Mouse (Mus musculus) hindbrain, embryonic 16.5 days (tissue): ENCODE data around the gene Adh1. TPM values are rescaled to one million over a fixed set of nuclear protein-coding genes. Genes with fewer than 3 reads are reported as not detected.

ENCODE experiments used
- ATAC-seq: fragments of 200-750 bp; cut with Nextera tagmentation; 2 replicates; pipeline ENCODE4 v1.8.0; 2017; ENCODE audit warnings: moderate TSS enrichment, moderate library complexity
- H3K27ac ChIP-seq: fragments of 300-500 bp; sonication (generic); 2 replicates; pipeline ENCODE4 v1.5.1; 2014; ENCODE audit warnings: low read depth, mild to moderate bottlenecking, control low read depth, low read length, moderate library complexity
- H3K27me3 ChIP-seq: fragments of 300-500 bp; sonication (generic); replicated peaks from 2 replicates; pipeline ENCODE4 v1.6.1; 2014; ENCODE audit warnings: low read length; ENCODE audit not compliant: control insufficient read depth, insufficient read depth
- H3K36me3 ChIP-seq: fragments of 300-500 bp; sonication (generic); 2 replicates; pipeline ENCODE4 v1.6.1; 2014; ENCODE audit warnings: mild to moderate bottlenecking, low read length, moderate library complexity, mixed read lengths; ENCODE audit not compliant: control insufficient read depth, insufficient read depth
- H3K4me1 ChIP-seq: fragments of 300-500 bp; sonication (generic); 2 replicates; pipeline ENCODE4 v1.6.1; 2014; ENCODE audit warnings: low read depth, low read length; ENCODE audit not compliant: control insufficient read depth, insufficient read depth
- H3K4me2 ChIP-seq: fragments of 300-500 bp; sonication (generic); 2 replicates; pipeline ENCODE4 v1.6.1; 2014; ENCODE audit warnings: mild to moderate bottlenecking, low read length, control low read depth, moderate library complexity
- H3K4me3 ChIP-seq: fragments of 300-500 bp; sonication (generic); 2 replicates; pipeline ENCODE4 v1.5.1; 2014; ENCODE audit warnings: mild to moderate bottlenecking, low read length, control low read depth, moderate library complexity
- H3K9ac ChIP-seq: fragments of 300-500 bp; sonication (generic); 2 replicates; pipeline ENCODE4 v1.6.1; 2014; ENCODE audit warnings: low read depth, mild to moderate bottlenecking, control low read depth, low read length, moderate library complexity
- H3K9me3 ChIP-seq: fragments of 300-500 bp; sonication (generic); 2 replicates; pipeline ENCODE4 v1.6.1; 2014; ENCODE audit warnings: mild to moderate bottlenecking, low read length, moderate library complexity; ENCODE audit not compliant: control insufficient read depth
- WGBS: fragments of 180-500 bp; shearing (Covaris S2); extraction: QIAGEN DNeasy Blood & Tissue Kit; methylation state at CpG from one replicate; pipeline ENCODE4 v1.1.7; 2014; 5-methylcytosine and 5-hydroxymethylcytosine counted together
- polyA plus RNA-seq: library from polyadenylated mRNA; unstranded; fragments of >200 nt; fragmentation: Nextera tagmentation; extraction: Ambion mirVana; gene quantifications from 2 replicates; pipeline ENCODE4 v1.2.1, GENCODE M21; 2015

Adh1 gene
- polyA plus RNA-seq, 1 experiment from 2014 or later: 1.7 TPM

DNA sequence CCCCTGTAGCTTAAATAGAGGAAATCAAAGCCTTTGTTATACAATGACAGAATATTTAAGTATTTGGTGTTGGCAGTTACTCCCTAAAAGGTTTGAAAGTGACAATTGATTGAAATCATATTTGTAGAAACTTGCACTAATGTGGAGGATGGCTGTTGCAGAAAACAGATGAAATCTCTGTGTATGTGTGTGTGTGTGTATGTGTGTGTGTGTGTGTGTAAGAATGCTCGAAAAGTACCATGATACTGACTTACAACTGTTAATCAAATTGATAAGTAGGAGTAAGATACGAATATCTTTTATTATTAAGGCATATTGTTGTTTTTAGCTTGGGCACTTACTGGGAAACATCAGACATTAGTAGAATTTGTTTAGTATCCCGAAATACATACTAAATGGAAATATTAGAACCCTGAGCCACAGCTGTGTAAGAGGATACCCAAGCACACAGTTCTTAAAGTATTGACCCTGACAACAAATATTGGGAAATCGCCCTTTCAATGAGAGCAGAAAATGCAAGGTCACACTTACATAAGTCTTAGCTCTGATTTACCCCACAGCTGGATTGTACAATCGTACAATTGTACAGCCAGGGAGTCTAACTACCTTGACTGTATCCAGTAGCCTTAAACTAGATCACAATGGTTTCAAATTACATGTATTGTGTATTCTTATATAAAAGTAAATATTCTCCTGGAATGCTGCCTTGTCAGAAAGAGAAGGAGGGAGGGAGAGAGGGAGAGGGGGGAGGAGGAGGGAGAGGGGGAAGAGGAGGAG lies 2.6 kb downstream of the Adh1 start:
- H3K9ac ChIP-seq: no peak overlapping the region
- H3K4me2 ChIP-seq: no peak overlapping the region
- ATAC-seq: no peak
- no peaks in the 10 kb centered on the region for H3K4me1 ChIP-seq
- no peak overlapping the region for H3K27ac ChIP-seq
- no peaks in the 10 kb centered on the region for H3K27me3 ChIP-seq
- H3K9me3 ChIP-seq: no peaks in the 10 kb centered on the region
- no peaks in the 10 kb centered on the region for H3K36me3 ChIP-seq
- H3K4me3 ChIP-seq: no peak overlapping the region
- 89% methylated on average over 5 of the region's 5 CpGs for WGBS

DNA sequence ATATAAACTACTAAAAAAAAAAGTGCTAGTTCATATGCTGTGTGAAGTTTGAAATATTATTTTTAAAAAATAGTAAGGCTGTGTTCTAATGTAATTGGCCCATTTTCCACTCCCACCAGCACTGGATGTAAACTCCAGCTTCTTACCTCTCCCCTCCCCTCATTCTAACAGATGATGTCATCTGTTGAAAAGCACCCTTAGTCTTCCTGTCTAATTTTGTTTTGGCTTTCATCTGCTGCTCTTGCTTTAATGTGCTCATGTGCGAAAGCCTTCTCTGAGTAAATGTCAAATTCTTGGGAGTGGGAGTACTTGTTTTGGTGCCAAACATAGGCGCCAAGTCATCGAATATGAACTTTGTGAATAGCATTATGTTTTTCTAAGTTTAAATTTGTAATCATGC lies 3.9 kb downstream of the Adh1 start:
- no peak overlapping the region for H3K27ac ChIP-seq

DNA sequence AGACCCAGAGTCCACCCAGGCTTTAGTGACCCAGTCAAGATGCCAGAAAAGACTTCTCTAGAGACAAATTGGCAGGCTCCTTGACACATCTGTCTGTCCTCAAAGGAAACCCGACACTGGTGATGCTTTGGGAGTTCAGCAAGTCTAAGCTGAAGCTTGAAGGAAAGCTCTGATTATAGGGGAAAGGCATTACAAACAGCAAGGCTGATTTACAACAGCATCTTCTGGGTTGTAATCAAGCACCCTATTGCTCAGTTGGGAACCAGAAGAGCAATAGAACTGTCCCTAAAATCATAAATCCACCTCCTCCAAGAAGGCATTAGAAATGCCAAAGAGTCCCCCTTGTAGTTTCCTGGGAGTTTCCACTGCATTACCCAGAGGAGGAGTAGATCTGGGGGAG lies 9.7 kb downstream of the Adh1 start:
- no peak overlapping the region for H3K27ac ChIP-seq
- no peaks in the 10 kb centered on the region for H3K9me3 ChIP-seq
- H3K4me3 ChIP-seq: no peak overlapping the region
- 35% methylated on average over 1 of the region's 1 CpGs for WGBS
- no peaks in the 10 kb centered on the region for H3K27me3 ChIP-seq
- H3K9ac ChIP-seq: no peak overlapping the region
- H3K36me3 ChIP-seq: no peaks in the 10 kb centered on the region
- no peak overlapping the region for H3K4me2 ChIP-seq
- no peaks in the 10 kb centered on the region for H3K4me1 ChIP-seq
- no peak for ATAC-seq

More for the DNA sequence above, 3.9 kb downstream of the Adh1 start:
- H3K9ac ChIP-seq: no peak overlapping the region
- 64% methylated on average over 3 of the region's 3 CpGs for WGBS
- H3K9me3 ChIP-seq: no peaks in the 10 kb centered on the region
- H3K4me3 ChIP-seq: no peak overlapping the region
- no peak for ATAC-seq
- no peaks in the 10 kb centered on the region for H3K4me1 ChIP-seq
- no peaks in the 10 kb centered on the region for H3K27me3 ChIP-seq
- H3K36me3 ChIP-seq: no peaks in the 10 kb centered on the region
- H3K4me2 ChIP-seq: no peak overlapping the region

DNA sequence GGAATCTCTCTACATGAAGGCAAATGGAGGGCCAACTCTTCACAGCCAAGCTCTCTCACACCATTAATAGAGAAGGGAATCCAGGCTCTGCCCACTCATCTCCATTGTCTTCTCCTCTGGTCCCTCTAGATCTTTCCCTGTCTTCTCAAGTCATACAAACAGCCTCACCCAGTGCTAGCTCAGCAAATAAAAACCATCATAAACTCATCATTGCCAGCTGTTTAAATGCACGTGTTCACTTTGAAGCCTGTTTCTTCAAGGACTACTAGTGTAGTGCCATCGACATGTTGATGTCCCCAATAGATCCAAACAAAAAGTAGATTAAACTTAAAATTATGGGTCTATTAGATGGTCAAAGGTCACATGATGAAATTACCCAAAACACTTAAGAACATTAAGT lies 10.5 kb downstream of the Adh1 start:
- Histone ChIP-seq H3K27me3 (no peaks in the 10 kb centered on the region), H3K27ac (no peak overlapping the region), H3K4me3 (no peak overlapping the region), H3K9me3 (no peaks in the 10 kb centered on the region), H3K4me1 (no peaks in the 10 kb centered on the region), H3K36me3 (no peaks in the 10 kb centered on the region), H3K9ac (no peak overlapping the region), H3K4me2 (no peak overlapping the region)
- ATAC-seq: no peak
- 93% methylated on average over 2 of the region's 2 CpGs for WGBS

DNA sequence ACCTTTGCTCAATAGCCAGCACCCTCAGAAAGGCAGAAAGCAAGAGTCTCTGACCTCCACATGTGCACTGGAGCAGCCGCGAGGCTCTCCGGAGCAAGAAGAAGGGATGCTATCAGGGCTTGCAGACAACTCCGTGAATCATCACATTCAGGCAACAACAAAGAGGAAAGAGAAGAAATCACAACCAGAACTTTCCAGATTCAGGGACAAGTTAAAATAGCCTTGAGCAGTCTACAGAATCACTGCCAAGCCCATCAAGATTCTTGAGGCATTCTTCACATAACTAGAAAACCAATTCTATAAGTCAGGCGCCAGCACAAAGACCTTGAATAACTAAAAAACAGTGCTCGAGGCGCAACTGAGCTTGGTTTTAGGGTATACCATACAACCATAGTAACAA lies 12.3 kb downstream of the Adh1 start:
- no peak for ATAC-seq
- no peaks in the 10 kb centered on the region for H3K36me3 ChIP-seq
- no peaks in the 10 kb centered on the region for H3K9me3 ChIP-seq
- H3K4me1 ChIP-seq: no peaks in the 10 kb centered on the region
- H3K4me2 ChIP-seq: no peak overlapping the region
- H3K9ac ChIP-seq: no peak overlapping the region
- no peak overlapping the region for H3K4me3 ChIP-seq
- 87% methylated on average over 7 of the region's 7 CpGs for WGBS
- no peaks in the 10 kb centered on the region for H3K27me3 ChIP-seq
- H3K27ac ChIP-seq: no peak overlapping the region

DNA sequence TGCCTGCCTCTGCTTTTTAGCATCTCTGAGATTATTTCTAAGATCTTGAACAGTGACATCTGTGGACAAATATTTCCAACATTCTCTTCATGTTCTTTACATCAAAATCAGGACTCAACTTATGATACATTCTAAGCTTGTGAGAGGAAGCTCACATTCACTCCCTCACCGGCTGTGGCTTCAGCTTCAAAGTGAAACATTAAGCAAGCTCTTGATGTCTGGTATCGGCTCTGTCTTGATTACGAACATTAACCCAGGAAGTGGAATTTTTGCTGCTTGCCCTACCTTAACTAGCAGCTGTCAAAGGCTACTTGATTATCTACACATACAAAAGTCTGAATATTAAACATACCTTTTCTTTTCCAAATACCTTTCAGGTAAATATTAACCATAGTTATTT lies 14.3 kb downstream of the Adh1 start:
- no peaks in the 10 kb centered on the region for H3K27me3 ChIP-seq
- H3K27ac ChIP-seq: no peak overlapping the region
- no peak overlapping the region for H3K9ac ChIP-seq
- H3K9me3 ChIP-seq: no peaks in the 10 kb centered on the region
- WGBS: 91% methylated on average over 3 of the region's 3 CpGs
- no peaks in the 10 kb centered on the region for H3K4me1 ChIP-seq
- no peak overlapping the region for H3K4me3 ChIP-seq
- H3K4me2 ChIP-seq: no peak overlapping the region
- no peak for ATAC-seq
- H3K36me3 ChIP-seq: no peaks in the 10 kb centered on the region

DNA sequence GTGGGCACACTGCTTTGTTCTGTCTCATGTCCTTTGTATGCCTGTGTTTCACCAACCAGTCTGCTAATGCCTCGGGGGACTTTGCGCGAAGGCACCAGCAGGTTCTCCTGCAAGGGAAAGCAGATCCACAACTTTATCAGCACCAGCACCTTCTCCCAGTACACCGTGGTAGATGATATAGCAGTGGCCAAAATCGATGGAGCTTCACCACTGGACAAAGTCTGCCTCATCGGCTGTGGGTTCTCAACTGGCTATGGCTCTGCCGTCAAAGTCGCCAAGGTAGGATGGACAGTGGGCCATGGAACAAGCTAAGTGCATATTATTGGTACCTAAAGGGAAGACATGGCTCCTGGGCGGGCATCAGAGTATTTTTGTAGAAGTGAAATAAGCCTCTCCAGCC lies 21.8 kb downstream of the Adh1 start:
- Histone ChIP-seq H3K9ac (no peak overlapping the region), H3K4me3 (no peak overlapping the region), H3K36me3 (no peaks in the 10 kb centered on the region), H3K27me3 (no peaks in the 10 kb centered on the region), H3K4me1 (no peaks in the 10 kb centered on the region), H3K4me2 (no peak overlapping the region), H3K9me3 (no peaks in the 10 kb centered on the region), H3K27ac (no peak overlapping the region)
- WGBS: 63% methylated on average over 9 of the region's 9 CpGs
- no peak for ATAC-seq

DNA sequence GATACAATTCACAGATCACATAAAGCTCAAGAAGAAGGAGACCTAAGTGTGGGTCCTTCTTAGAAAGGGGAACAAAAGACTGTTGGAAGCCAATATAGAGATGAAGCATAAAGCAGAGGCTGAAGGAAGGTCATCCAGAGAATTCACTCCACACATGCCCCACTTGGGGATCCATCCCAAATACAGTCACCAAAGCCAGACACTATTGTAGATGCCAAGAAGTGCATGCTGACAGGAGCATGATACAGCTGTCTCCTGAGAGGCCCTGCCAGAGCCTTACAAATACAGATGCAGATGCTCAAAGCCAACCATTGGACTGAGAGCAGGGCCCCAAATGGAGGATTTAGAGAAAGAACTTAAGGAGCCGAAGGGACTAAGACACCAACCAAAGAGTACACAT lies 23.0 kb downstream of the Adh1 start:
- Histone ChIP-seq H3K9me3 (no peaks in the 10 kb centered on the region), H3K36me3 (no peaks in the 10 kb centered on the region), H3K4me3 (no peak overlapping the region), H3K4me1 (no peaks in the 10 kb centered on the region), H3K27ac (no peak overlapping the region), H3K9ac (no peak overlapping the region), H3K27me3 (no peaks in the 10 kb centered on the region), H3K4me2 (no peak overlapping the region)
- no peak for ATAC-seq
- WGBS: 93% methylated on average over 1 of the region's 1 CpGs

DNA sequence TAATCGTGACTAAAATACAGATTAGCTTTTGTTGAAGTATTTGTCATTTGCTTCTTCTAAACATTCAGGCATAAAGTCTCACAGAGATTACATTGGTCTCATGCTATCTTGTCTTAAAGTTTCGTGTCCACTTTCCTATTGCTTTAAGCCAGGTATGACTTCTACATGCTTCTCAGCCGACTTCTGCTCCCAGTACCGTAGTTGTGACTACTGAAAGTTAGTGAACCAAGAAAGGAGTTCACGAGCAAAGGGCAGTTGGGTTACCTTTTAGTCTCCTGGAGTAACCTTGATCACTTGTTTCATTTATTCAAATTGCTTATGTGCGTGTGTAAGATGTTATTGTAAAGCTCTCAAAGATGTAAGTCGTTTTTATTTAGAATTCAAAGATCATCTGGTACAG lies 25.2 kb downstream of the Adh1 start:
- Histone ChIP-seq H3K9me3 (no peaks in the 10 kb centered on the region), H3K27ac (no peak overlapping the region), H3K27me3 (no peaks in the 10 kb centered on the region), H3K4me2 (no peak overlapping the region), H3K4me3 (no peak overlapping the region), H3K9ac (no peak overlapping the region), H3K36me3 (no peaks in the 10 kb centered on the region), H3K4me1 (no peaks in the 10 kb centered on the region)
- no peak for ATAC-seq
- 89% methylated on average over 7 of the region's 7 CpGs for WGBS

DNA sequence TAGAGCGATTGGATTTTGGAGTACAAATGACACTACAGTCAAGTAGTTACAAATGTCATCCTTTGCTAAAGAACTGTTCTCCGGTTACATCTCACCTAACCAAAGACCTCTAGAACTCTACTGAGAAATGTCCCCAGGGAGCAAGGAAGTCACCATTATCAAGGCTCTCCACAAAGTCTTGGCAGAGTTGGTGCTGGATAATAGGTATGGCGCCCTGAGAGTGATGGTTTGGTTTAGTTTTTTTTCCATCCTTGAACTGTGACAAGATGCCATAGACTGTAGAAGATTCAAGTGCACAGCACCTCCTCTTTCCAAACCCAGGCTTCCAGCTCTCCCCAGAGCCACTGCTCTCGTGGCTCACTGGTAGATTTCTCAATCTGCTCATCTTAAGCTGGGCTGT lies 26.9 kb downstream of the Adh1 start:
- H3K4me2 ChIP-seq: no peak overlapping the region
- 88% methylated on average over 4 of the region's 4 CpGs for WGBS
- H3K27me3 ChIP-seq: no peaks in the 10 kb centered on the region
- H3K4me3 ChIP-seq: no peak overlapping the region
- no peak overlapping the region for H3K27ac ChIP-seq
- H3K9me3 ChIP-seq: no peaks in the 10 kb centered on the region
- no peak overlapping the region for H3K9ac ChIP-seq
- no peaks in the 10 kb centered on the region for H3K36me3 ChIP-seq
- no peak for ATAC-seq
- H3K4me1 ChIP-seq: no peaks in the 10 kb centered on the region
